Mouse (Mus musculus) R1 (cell line): ENCODE data around the gene Fndc8.
A peak's percentile ranks its signal among the peaks of the same experiment; 100 is the strongest.

ENCODE experiments used
- DNase-seq: peaks from one replicate; pipeline ENCODE4 v3.0.0-alpha.2; 2018; ENCODE audit warnings: low read depth, low spot score

The Fndc8 gene

GRCm38 (mm10) chr11:82891936-82892335, at the start of gene Fndc8:
Gene Fndc8, plus strand, starts transcription at chr11:82892124.
- DNase-seq: no peak

GRCm38 (mm10) chr11:82844771-82845414, 47.0 kb upstream of the Fndc8 start:
- no peak for DNase-seq

- DNase-seq: peak; percentile 22
These were observed 46.4 kb upstream of the Fndc8 start for GRCm38 (mm10) chr11:82845415-82846078.

- no peak for DNase-seq
These were observed 45.9 kb upstream of the Fndc8 start for GRCm38 (mm10) chr11:82846079-82846436.

GRCm38 (mm10) chr11:82846938-82847337, 45.0 kb upstream of the Fndc8 start:
- no peak for DNase-seq

GRCm38 (mm10) chr11:82847571-82848000, 44.3 kb upstream of the Fndc8 start:
- DNase-seq: no peak

GRCm38 (mm10) chr11:82850259-82850658, 41.7 kb upstream of the Fndc8 start:
- DNase-seq: no peak

- DNase-seq: no peak
These were observed 39.8 kb upstream of the Fndc8 start for GRCm38 (mm10) chr11:82852115-82852514.

GRCm38 (mm10) chr11:82852540-82852939, 39.4 kb upstream of the Fndc8 start:
- DNase-seq: no peak

GRCm38 (mm10) chr11:82852958-82853357, 39.0 kb upstream of the Fndc8 start:
- no peak for DNase-seq

- DNase-seq: no peak
These were observed 37.8 kb upstream of the Fndc8 start for GRCm38 (mm10) chr11:82854111-82854510.

- no peak for DNase-seq
These were observed 36.5 kb upstream of the Fndc8 start for GRCm38 (mm10) chr11:82855327-82855973.

GRCm38 (mm10) chr11:82856032-82856431, 35.9 kb upstream of the Fndc8 start:
- DNase-seq: no peak

GRCm38 (mm10) chr11:82857307-82857848, 34.5 kb upstream of the Fndc8 start:
- peak; percentile 92 for DNase-seq

GRCm38 (mm10) chr11:82860759-82861158, 31.2 kb upstream of the Fndc8 start:
- DNase-seq: no peak

GRCm38 (mm10) chr11:82861558-82861957, 30.4 kb upstream of the Fndc8 start:
- no peak for DNase-seq

- no peak for DNase-seq
These were observed 29.3 kb upstream of the Fndc8 start for GRCm38 (mm10) chr11:82862638-82863037.

GRCm38 (mm10) chr11:82863059-82863458, 28.9 kb upstream of the Fndc8 start:
- no peak for DNase-seq

GRCm38 (mm10) chr11:82863488-82863931, 28.4 kb upstream of the Fndc8 start:
- no peak for DNase-seq

GRCm38 (mm10) chr11:82865957-82866356, 26.0 kb upstream of the Fndc8 start:
- no peak for DNase-seq

GRCm38 (mm10) chr11:82866850-82867564, 24.9 kb upstream of the Fndc8 start:
- peak; percentile 61 for DNase-seq

GRCm38 (mm10) chr11:82867956-82868355, 24.0 kb upstream of the Fndc8 start:
- no peak for DNase-seq
